Mouse (Mus musculus) neural tube, embryonic 12.5 days (tissue): ENCODE measurements around the gene Ksr2. TPM values are rescaled to one million over a fixed set of nuclear protein-coding genes. Genes with fewer than 3 reads are reported as not detected.

Experiments used
- ATAC-seq: fragments of 200-750 bp; cut with Nextera tagmentation; 2 replicates; pipeline ENCODE4 v1.8.0; 2017; ENCODE audit warnings: low read depth, mild to moderate bottlenecking, moderate TSS enrichment, moderate library complexity; ENCODE audit not compliant: low FRiP score
- H3K27ac ChIP-seq: fragments of 300-500 bp; sonication (generic); 2 replicates; pipeline ENCODE4 v1.5.1; 2016
- H3K27me3 ChIP-seq: fragments of 300-500 bp; sonication (generic); replicated peaks from 2 replicates; pipeline ENCODE4 v1.6.1; 2016; ENCODE audit warnings: mild to moderate bottlenecking
- H3K36me3 ChIP-seq: fragments of 300-500 bp; sonication (generic); 2 replicates; pipeline ENCODE4 v1.6.1; 2016; ENCODE audit warnings: mild to moderate bottlenecking
- H3K4me1 ChIP-seq: fragments of 300-500 bp; sonication (generic); 2 replicates; pipeline ENCODE4 v1.6.1; 2016
- H3K4me2 ChIP-seq: fragments of 300-500 bp; sonication (generic); replicated peaks from 2 replicates; pipeline ENCODE4 v1.6.1; 2016; ENCODE audit warnings: mild to moderate bottlenecking
- H3K4me3 ChIP-seq: fragments of 300-500 bp; sonication (generic); 2 replicates; pipeline ENCODE4 v1.5.1; 2016
- H3K9ac ChIP-seq: fragments of 300-500 bp; sonication (generic); 2 replicates; pipeline ENCODE4 v1.6.1; 2016; ENCODE audit warnings: mild to moderate bottlenecking
- H3K9me3 ChIP-seq: fragments of 300-500 bp; sonication (generic); 2 replicates; pipeline ENCODE4 v1.6.1; 2016; ENCODE audit warnings: mild to moderate bottlenecking
- WGBS: fragments of 180-500 bp; shearing (Covaris S2); methylation state at CpG from one replicate; pipeline ENCODE4 v1.1.7; 2016; 5-methylcytosine and 5-hydroxymethylcytosine counted together
- polyA plus RNA-seq: library from polyadenylated mRNA; unstranded; fragments of >200 nt; fragmentation: Nextera tagmentation; extraction: Ambion mirVana; gene quantifications from 2 replicates; pipeline ENCODE4 v1.2.1, GENCODE M21; 2016

Ksr2 gene
- polyA plus RNA-seq, 1 experiment from 2014 or later = 3.4 TPM

- no peak overlapping the region for H3K4me3 ChIP-seq
- no peak overlapping the region for H3K9ac ChIP-seq
- no peaks in the 10 kb centered on the region for H3K4me1 ChIP-seq
- H3K4me2 ChIP-seq = no peak overlapping the region
- no peaks in the 10 kb centered on the region for H3K9me3 ChIP-seq
- WGBS = 71% methylated on average over 6 of the region's 6 CpGs
- H3K27me3 ChIP-seq = no peaks in the 10 kb centered on the region
- no peak for ATAC-seq
- H3K36me3 ChIP-seq = no peaks in the 10 kb centered on the region
- H3K27ac ChIP-seq = no peak overlapping the region
These were observed 376.3 kb downstream of the Ksr2 start for GRCm38 (mm10) chr5:117790071-117790470.

DNA sequence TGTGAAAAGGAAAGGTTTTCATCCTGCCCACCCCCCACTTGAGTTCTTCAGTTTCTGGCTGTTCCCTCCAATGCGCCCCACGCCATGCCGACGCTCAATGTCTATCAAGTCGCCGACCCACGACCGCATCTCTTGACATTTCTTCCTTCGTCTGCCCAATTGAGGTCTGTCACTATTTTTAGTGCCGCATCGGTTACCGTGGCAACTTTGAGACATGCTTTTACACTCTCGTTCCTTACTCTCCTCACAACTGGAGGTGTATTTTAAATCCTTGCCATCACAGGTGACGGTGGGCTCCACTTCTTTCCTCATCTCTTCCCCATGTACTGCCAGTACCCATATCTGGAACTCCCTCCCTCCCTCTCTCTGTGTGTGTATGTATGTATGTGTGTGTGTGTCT lies 378.1 kb downstream of the Ksr2 start:
- Histone ChIP-seq H3K27ac (no peak overlapping the region), H3K4me1 (no peaks in the 10 kb centered on the region), H3K9ac (no peak overlapping the region), H3K27me3 (no peaks in the 10 kb centered on the region), H3K9me3 (no peaks in the 10 kb centered on the region), H3K36me3 (no peaks in the 10 kb centered on the region), H3K4me3 (no peak overlapping the region), H3K4me2 (no peak overlapping the region)
- 80% methylated on average over 14 of the region's 14 CpGs for WGBS
- ATAC-seq = no peak

DNA sequence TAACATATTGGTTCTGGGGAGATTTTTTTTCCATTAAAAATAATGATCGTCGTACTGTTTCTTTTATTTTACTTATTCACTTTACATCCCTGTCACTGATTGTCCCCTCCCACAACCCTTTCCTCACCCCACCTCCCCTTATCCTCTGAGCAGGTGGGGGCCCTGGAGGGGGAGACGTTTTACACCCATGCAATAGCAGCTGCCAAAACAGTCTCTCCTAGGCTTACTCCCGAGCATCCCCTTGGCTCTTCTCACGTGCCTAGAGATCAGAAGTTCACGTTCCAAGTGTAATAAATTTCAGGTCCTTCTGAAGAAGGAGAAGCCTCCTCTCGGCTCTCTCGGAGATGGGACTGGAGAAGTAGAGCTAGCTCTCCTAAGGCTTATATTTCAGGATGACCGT lies 387.0 kb downstream of the Ksr2 start:
- ATAC-seq = no peak
- no peak overlapping the region for H3K9ac ChIP-seq
- H3K27me3 ChIP-seq = no peaks in the 10 kb centered on the region
- no peak overlapping the region for H3K4me3 ChIP-seq
- 70% methylated on average over 9 of the region's 9 CpGs for WGBS
- H3K27ac ChIP-seq = no peak overlapping the region
- no peak overlapping the region for H3K4me2 ChIP-seq
- no peaks in the 10 kb centered on the region for H3K9me3 ChIP-seq
- H3K4me1 ChIP-seq = no peaks in the 10 kb centered on the region
- H3K36me3 ChIP-seq = no peaks in the 10 kb centered on the region

DNA sequence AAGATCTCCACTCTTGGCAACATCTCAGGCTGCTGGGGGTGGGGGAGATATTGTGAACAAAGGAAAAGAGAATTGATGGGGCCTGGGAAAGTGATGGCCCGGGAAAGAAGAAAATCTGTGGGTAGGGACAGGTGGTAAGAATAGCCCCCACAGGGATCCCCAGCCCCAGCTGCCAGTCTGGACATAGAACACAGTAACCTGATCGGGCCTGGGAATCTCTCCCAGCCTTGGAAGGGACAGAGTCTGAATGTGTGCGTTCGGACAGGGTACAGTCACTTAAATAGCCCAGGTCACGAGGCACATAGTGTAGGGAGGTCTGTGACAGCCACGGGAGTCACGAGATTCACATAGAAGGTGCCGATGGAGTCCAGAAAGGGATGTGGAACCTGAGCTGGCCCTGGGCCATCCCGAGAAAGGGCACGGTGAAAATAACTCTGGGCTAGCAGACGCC lies 388.3 kb downstream of the Ksr2 start:
- ATAC-seq = no peak

DNA sequence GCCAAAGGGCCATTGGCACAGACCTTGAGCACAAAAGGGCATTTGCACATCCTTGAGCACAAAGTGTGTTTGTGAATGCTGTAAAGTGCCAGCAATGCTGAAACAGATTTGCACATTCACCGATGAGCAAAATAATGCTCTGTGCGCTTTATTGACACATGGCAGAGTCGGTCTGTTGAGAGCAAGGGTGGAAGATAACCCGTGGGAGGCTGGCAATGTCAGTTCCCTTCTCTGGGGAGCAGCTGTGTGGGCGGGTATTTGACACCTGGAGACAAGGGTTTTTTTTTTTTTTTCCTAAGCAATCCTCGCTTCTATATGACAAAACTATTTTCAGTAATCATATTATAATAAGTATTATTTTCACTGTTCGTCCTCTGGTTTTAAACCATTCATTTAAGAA lies 389.8 kb downstream of the Ksr2 start:
- Histone ChIP-seq H3K4me2 (no peak overlapping the region), H3K27ac (no peak overlapping the region), H3K9me3 (no peaks in the 10 kb centered on the region; the same call in 1 of the 2 replicates), H3K4me3 (no peak overlapping the region), H3K27me3 (no peaks in the 10 kb centered on the region), H3K9ac (no peak overlapping the region), H3K4me1 (no peaks in the 10 kb centered on the region), H3K36me3 (no peaks in the 10 kb centered on the region)
- no peak for ATAC-seq
- 77% methylated on average over 7 of the region's 7 CpGs for WGBS

More for the DNA sequence above, 388.3 kb downstream of the Ksr2 start:
- Histone ChIP-seq H3K27me3 (no peaks in the 10 kb centered on the region), H3K9ac (no peak overlapping the region), H3K4me3 (no peak overlapping the region), H3K27ac (no peak overlapping the region), H3K4me2 (no peak overlapping the region), H3K36me3 (no peaks in the 10 kb centered on the region), H3K4me1 (no peaks in the 10 kb centered on the region), H3K9me3 (no peaks in the 10 kb centered on the region)
- WGBS = 87% methylated on average over 11 of the region's 11 CpGs

DNA sequence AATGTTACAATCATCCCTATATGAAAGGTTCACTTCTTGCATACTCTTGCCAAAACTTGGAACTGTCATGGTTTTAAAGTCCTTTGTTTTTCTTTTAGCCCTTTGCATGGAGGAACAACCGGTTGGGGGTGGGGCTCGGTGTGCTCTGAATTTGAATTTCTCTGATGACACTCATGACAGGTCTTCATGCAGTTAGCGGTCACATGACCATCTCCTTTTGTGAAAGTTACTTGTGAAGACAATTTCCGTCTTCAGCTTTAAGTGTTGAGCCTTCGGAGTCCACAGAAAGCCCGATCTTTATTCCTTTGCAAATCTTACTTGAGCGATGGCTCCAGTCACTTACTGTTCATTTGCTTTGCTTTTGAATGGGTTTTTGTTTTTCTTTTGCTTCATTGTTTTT lies 397.1 kb downstream of the Ksr2 start:
- Histone ChIP-seq H3K9me3 (no peaks in the 10 kb centered on the region; the same call in 1 of the 2 replicates), H3K27me3 (no peaks in the 10 kb centered on the region), H3K4me3 (no peak overlapping the region), H3K9ac (no peak overlapping the region), H3K4me2 (no peak overlapping the region), H3K36me3 (no peaks in the 10 kb centered on the region), H3K27ac (no peak overlapping the region), H3K4me1 (no peaks in the 10 kb centered on the region)
- ATAC-seq = no peak
- 90% methylated on average over 7 of the region's 7 CpGs for WGBS

- Histone ChIP-seq H3K4me3 (no peak overlapping the region), H3K27ac (no peak overlapping the region), H3K9ac (no peak overlapping the region), H3K4me1 (no peaks in the 10 kb centered on the region), H3K27me3 (no peaks in the 10 kb centered on the region), H3K36me3 (no peaks in the 10 kb centered on the region), H3K4me2 (no peak overlapping the region), H3K9me3 (no peaks in the 10 kb centered on the region)
- ATAC-seq = no peak
- WGBS = 76% methylated on average over 6 of the region's 6 CpGs
These were observed 405.0 kb downstream of the Ksr2 start for GRCm38 (mm10) chr5:117818800-117819199.

- no peaks in the 10 kb centered on the region for H3K9me3 ChIP-seq
- no peak overlapping the region for H3K27ac ChIP-seq
- H3K27me3 ChIP-seq = no peaks in the 10 kb centered on the region
- no peaks in the 10 kb centered on the region for H3K4me1 ChIP-seq
- no peak overlapping the region for H3K4me2 ChIP-seq
- H3K9ac ChIP-seq = no peak overlapping the region
- no peaks in the 10 kb centered on the region for H3K36me3 ChIP-seq
- ATAC-seq = no peak
- 82% methylated on average over 7 of the region's 7 CpGs for WGBS
- H3K4me3 ChIP-seq = no peak overlapping the region
These were observed 406.6 kb downstream of the Ksr2 start for GRCm38 (mm10) chr5:117820445-117820844.

- Histone ChIP-seq H3K27me3 (no peaks in the 10 kb centered on the region), H3K27ac (no peak overlapping the region), H3K4me2 (no peak overlapping the region), H3K4me3 (no peak overlapping the region), H3K9me3 (no peaks in the 10 kb centered on the region), H3K36me3 (no peaks in the 10 kb centered on the region), H3K4me1 (no peaks in the 10 kb centered on the region), H3K9ac (no peak overlapping the region)
- ATAC-seq = no peak
- 94% methylated on average over 9 of the region's 9 CpGs for WGBS
These were observed 410.0 kb downstream of the Ksr2 start for GRCm38 (mm10) chr5:117823811-117824210.

DNA sequence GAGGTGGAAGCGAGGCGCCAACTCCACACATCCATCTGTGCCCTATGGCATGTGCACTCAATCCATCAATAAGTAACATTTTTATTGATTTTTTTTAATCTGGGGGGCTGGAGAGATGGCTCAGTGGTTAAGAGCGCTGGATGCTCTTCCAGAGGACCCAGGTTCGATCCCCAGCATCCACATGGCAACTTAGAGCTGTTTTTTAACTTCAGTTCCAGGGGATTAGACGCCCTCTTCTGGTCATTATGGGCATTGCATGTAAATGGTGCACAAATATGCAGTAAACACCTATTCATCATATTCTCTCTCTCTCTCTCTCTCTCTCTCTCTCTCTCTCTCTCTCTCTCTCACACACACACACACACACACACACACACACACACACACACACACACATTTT lies 410.7 kb downstream of the Ksr2 start:
- Histone ChIP-seq H3K4me2 (no peak overlapping the region), H3K9me3 (no peaks in the 10 kb centered on the region), H3K9ac (no peak overlapping the region), H3K36me3 (no peaks in the 10 kb centered on the region), H3K4me1 (no peaks in the 10 kb centered on the region), H3K27me3 (no peaks in the 10 kb centered on the region), H3K27ac (no peak overlapping the region), H3K4me3 (no peak overlapping the region)
- ATAC-seq = no peak
- 79% methylated on average over 5 of the region's 5 CpGs for WGBS

Other genes with a start within 250 kb of the Ksr2 start
- gene Pebp1, start 126.4 kb upstream of the Ksr2 start, polyA plus RNA-seq = 847 and 881 TPM in 2 replicates
- gene Vsig10, start 94.9 kb upstream of the Ksr2 start, polyA plus RNA-seq = 2.4 and 2.8 TPM in 2 replicates
- 138 and 140 TPM in 2 replicates for gene Wsb2, start 56.7 kb upstream of the Ksr2 start, polyA plus RNA-seq
- gene Rfc5, start 25.0 kb upstream of the Ksr2 start, polyA plus RNA-seq = 52.1 and 53.4 TPM in 2 replicates